Mouse (Mus musculus) liver, adult 10 weeks (tissue): ENCODE data around the gene Vmn1r74. TPM values are rescaled to one million over a fixed set of nuclear protein-coding genes. Genes with fewer than 3 reads are reported as not detected.

Experiments
- polyA plus RNA-seq: library from polyadenylated mRNA; stranded (reverse); fragments of 350-450 nt; fragmentation: Illumina TruSeq; extraction: RNeasy Lipid Tissue Mini Kit (QIAGEN cat#74804); gene quantifications from one replicate; pipeline ENCODE4 v1.2.3, GENCODE M21; 2014; ENCODE audit warnings: low read depth, low replicate concordance

Vmn1r74 gene
- not detected for polyA plus RNA-seq

DNA sequence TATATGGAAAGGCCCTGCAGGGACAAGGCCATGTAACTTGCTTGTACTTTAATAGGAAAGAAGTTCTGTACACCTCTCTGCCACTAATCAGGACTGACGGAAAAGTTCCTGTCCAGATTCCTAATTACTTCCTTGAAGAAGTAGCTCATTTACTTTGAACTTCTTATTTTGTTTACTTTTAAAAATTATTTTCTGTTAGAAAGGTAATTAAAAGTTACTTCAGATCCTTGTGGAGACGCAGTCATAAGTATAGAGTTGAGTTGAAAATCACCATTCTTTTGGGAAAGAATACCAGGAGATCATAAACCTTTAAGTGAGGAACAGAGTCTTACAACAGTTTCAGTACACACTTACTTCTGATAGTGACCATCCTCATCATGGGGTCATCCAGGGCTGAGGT is at the start of gene Vmn1r74:
Gene Vmn1r74, plus strand, starts transcription at position 301 of the 400 bp plus-strand sequence.

GRCm38 (mm10) chr7:11874330-11874729 is 40.5 kb downstream of the Vmn1r74 start, which contains the start of gene Vmn1r75:
TSS of gene Vmn1r75 (plus strand) at chr7:11874630.

Other genes starting within 250 kb of the Vmn1r74 start
- gene Zscan4-ps3, start 224.7 kb upstream of the Vmn1r74 start, polyA plus RNA-seq, result not detected
- not detected for gene Vmn1r72, start 153.8 kb upstream of the Vmn1r74 start, polyA plus RNA-seq
- not detected for gene Vmn1r73, start 103.7 kb upstream of the Vmn1r74 start, polyA plus RNA-seq
- not detected for gene Vmn1r75, start 40.6 kb downstream of the Vmn1r74 start, polyA plus RNA-seq
- gene Vmn1r76, start 104.2 kb downstream of the Vmn1r74 start, polyA plus RNA-seq, result not detected
- not detected for gene Vmn1r77, start 202.8 kb downstream of the Vmn1r74 start, polyA plus RNA-seq